Mouse (Mus musculus) retina, adult 2 months (tissue): ENCODE measurements around the gene Il22.
"Not testable (repeated sequence)": the region's sequence is repeated elsewhere in the genome, so short reads cannot be mapped to it uniquely, and the experiment has no call there.

Source experiments
- DNase-seq: peaks from one replicate; pipeline ENCODE4 v3.0.0-alpha.2; 2012; ENCODE audit warnings: low read depth, low spot score

Gene Il22

DNA sequence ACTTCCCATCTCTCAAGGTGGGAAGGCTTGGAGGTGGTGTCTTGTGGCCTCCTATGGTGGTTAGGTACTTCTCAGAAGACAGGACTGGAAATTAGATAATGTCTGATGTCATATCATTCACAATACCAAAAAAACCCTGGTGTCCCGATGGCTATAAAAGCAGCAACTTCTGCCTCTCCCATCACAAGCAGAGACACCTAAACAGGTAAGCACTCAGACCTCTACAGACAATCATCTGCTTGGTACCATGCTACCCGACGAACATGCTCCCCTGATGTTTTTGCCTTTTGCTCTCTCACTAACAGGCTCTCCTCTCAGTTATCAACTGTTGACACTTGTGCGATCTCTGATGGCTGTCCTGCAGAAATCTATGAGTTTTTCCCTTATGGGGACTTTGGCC, at the start of gene Il22:
TSS of gene Il22 (plus strand) at position 301 of the 400 bp plus-strand sequence.
- no peak for DNase-seq

- DNase-seq: no peak
Measured at GRCm38 (mm10) chr10:118155932-118156331, 48.8 kb upstream of the Il22 start.

- no peak for DNase-seq
Measured at GRCm38 (mm10) chr10:118161131-118161530, 43.6 kb upstream of the Il22 start.

DNA sequence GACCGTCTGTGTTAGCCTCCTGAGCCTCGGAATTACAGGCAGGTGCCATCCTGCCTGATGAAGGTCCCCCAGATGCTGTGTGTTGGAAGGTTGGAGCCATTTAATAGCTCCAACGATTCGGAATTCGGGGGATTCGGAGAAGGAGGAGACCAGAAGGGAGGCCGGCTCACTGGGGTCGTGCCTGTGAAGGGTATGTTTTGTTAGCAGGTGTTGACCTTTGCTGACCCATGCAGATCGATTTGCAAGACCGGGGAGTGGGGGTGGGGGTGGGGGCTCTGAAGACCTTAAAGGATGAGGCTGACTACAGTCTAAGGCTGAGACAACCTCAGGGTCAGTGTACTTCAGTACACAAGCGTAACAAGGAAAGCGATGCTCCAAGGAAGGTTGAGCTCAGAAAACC, 35.5 kb upstream of the Il22 start:
- no peak for DNase-seq

- DNase-seq: no peak
Measured at GRCm38 (mm10) chr10:118172416-118172815, 32.3 kb upstream of the Il22 start.

- no peak for DNase-seq
Measured at GRCm38 (mm10) chr10:118172876-118173275, 31.9 kb upstream of the Il22 start.

- DNase-seq: not testable (repeated sequence)
Measured at GRCm38 (mm10) chr10:118175542-118175941, 29.2 kb upstream of the Il22 start.

DNA sequence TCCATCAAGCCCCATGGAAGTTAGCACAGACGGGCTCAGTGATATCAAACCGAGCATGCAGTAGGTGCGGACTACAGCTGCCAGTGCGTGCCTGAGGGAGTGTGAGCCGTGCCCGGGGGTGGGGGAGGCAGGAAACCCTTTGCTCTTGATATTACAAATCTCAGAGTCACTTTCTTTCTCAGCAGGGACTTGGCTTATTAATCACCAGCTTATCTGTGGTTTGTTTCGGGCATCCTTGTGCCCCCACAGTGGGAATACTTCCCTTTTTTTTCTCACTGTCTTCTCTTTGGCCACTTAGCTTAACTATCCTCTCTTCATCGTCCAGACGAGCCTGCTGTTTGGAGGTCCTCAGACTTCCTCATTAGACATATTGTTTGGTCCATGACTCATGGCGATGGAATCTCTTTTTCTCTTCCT, 26.0 kb upstream of the Il22 start:
- DNase-seq: no peak

DNA sequence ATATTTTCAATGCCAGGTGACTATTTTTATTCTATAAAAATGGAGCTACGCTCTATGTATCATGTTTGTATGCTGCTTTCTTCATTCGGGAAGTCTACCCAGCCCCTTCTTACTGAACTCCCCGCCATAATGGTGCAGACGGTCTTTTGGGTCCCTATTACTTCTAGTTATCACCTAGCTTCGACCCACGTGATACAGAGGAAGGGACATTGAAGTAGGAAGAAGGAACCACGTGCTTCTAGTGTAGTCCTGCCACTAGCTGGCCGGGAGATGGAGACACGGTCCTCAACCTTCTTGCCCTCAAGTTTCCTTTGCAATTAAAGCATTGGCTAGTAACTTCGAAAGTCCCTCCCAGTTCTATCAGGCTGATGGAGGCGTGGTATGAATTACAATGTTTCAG, 25.5 kb upstream of the Il22 start:
- DNase-seq: no peak

DNA sequence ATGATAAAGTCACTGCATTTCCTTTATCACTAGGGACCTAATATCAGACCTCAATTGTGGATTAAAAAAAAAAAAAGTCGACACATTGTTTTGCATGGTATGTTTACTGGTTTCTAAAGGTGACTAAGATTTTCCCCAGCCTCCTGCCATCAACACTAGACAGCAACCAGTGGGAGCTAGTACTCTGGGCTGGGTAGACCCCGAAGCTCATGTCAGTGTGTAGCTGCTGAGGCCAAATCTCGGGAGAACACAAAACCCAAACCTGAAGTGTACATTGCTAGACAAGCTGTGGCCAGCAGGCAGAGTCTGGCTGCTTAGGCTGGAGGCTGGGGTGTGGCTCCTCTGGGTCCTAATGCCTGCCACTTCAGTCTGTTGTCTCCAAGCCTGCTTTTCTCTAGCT, 9.6 kb upstream of the Il22 start:
- DNase-seq: not testable (repeated sequence)

DNA sequence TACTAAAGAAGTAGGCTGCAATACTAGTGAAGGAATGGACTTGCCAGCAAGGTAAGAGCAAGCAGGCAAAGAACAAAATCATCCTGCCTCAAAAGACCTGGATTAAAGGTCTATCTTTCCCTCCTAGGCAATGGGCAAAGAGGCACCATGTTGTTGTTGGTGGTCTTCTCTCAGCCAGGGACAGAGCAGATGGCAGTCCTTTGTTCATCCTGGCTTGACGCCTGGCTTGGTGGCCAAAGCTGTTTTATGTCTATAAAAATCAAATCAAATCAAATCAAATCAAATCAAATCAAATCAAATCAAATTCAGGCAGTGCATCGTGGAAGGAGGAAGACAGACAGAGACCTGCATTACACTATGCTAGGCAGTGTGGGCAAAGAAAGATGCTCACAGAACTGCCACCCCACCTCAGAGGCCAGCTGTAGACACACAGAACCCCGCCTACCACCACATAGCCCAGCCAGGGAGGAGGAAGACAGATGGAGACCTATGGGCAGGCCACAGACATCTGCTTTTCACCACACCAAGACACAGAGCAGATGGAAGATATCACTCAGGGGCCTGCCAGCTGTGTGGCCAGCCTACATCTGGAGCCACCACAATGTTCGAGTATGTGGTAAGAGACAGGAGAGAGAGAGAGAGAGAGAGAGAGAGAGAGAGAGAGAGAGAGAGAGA, 11.1 kb downstream of the Il22 start:
- DNase-seq: not testable (repeated sequence)

DNA sequence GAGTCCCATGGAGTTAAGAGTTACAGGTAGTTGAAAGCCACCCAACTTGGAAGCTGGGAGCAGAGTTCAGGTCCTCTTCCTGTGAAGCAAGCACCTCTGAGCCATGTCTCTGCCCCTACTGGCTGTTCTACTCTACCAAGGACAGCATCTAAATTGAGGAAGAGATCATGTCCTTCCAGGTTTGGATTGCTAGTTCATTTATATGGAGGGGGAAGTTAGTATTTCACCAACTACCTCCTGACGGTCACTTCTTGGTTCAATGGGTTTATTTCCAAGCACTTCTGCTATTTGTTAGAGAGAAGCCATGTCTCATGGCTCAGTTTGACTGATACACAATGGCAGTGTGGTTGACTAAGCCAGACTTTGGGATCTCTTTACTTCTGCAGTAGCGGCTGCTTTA, 22.9 kb downstream of the Il22 start:
- DNase-seq: not testable (repeated sequence)

GRCm38 (mm10) chr10:118232607-118233006, 27.9 kb downstream of the Il22 start:
- DNase-seq: not testable (repeated sequence)

- DNase-seq: not testable (repeated sequence)
Measured at GRCm38 (mm10) chr10:118240680-118241079, 35.9 kb downstream of the Il22 start, which contains the start of gene Gm32717. Gm32717 (minus strand) TSS chr10:118240780.

GRCm38 (mm10) chr10:118249006-118249595, 44.4 kb downstream of the Il22 start:
- not testable (repeated sequence) for DNase-seq

- no peak for DNase-seq
Measured at GRCm38 (mm10) chr10:118250852-118251295, 46.1 kb downstream of the Il22 start.

- DNase-seq: not testable (repeated sequence)
Measured at GRCm38 (mm10) chr10:118258388-118258787, 53.6 kb downstream of the Il22 start, which contains the start of gene Gm32802. Gm32802 (plus strand) TSS chr10:118258688.
